ENCODE assay signal across 1 mouse cellular context in the genomic region with DNA sequence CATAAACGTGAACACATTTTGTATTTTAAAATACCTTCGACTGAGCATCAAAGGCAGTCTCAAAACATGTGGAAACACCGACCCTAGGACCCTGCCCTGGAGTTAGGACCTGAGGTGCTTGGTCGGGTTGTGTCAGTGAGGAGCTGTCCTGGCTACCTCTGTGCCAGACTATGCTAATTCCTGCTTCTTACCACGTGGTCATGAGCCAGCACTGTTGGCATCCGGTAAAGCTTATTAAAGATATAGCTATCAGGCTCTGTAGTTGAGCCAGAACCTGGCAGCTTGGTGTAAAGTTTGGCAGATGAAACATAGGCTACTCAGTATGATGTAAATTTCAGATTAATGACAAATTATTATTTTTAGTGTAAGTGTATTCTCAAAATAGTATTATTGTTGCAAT.
TF ChIP-seq lines count a peak whose summit lies in the region.

No protein-coding gene starts in this region.

TF ChIP-seq in ES-E14, 5 proteins besides CTCF, POLR2A, EP300 and RAD21:
- TF ChIP-seq MAFK (IDR thresholded peaks at IDR 0.05; ENCODE audit: insufficient read depth, low read depth, low read length) (0 out of 2 replicates have a peak, but pooled peaks have one; percentile 33), HCFC1 (IDR thresholded peaks at IDR 0.05; ENCODE audit: borderline replicate concordance, insufficient read depth, low read length) (no peak)
